Mouse (Mus musculus) stomach, embryonic 15.5 days (tissue): ENCODE results near the gene Tmem150b. TPM values are rescaled to one million over a fixed set of nuclear protein-coding genes. Genes with fewer than 3 reads are reported as not detected.
A peak's percentile ranks its signal among the peaks of the same experiment; 100 is the strongest.

ENCODE experiments used
- ATAC-seq: fragments of 200-750 bp; cut with Nextera tagmentation; 2 replicates; pipeline ENCODE4 v1.8.0; 2017; ENCODE audit warnings: low read depth, moderate number of reproducible peaks, moderate TSS enrichment; ENCODE audit not compliant: insufficient read depth, low FRiP score
- H3K27ac ChIP-seq: fragments of 300-500 bp; sonication (generic); 2 replicates; pipeline ENCODE4 v1.5.1; 2015; ENCODE audit warnings: mild to moderate bottlenecking, inconsistent platforms
- H3K27me3 ChIP-seq: fragments of 300-500 bp; sonication (generic); replicated peaks from 2 replicates; pipeline ENCODE4 v1.6.1; 2015; ENCODE audit warnings: inconsistent platforms
- H3K36me3 ChIP-seq: fragments of 300-500 bp; sonication (generic); 2 replicates; pipeline ENCODE4 v1.6.1; 2015; ENCODE audit warnings: inconsistent platforms
- H3K4me1 ChIP-seq: fragments of 300-500 bp; sonication (generic); 2 replicates; pipeline ENCODE4 v1.6.1; 2015; ENCODE audit warnings: inconsistent platforms
- H3K4me2 ChIP-seq: fragments of 300-500 bp; sonication (generic); 2 replicates; pipeline ENCODE4 v1.6.1; 2015; ENCODE audit warnings: mild to moderate bottlenecking, inconsistent platforms
- H3K4me3 ChIP-seq: fragments of 300-500 bp; sonication (generic); replicated peaks from 2 replicates; pipeline ENCODE4 v1.5.1; 2015; ENCODE audit warnings: inconsistent platforms
- H3K9ac ChIP-seq: fragments of 300-500 bp; sonication (generic); 2 replicates; pipeline ENCODE4 v1.6.1; 2015; ENCODE audit warnings: inconsistent platforms
- H3K9me3 ChIP-seq: fragments of 300-500 bp; sonication (generic); 2 replicates; pipeline ENCODE4 v1.6.1; 2016; ENCODE audit warnings: inconsistent platforms
- WGBS: fragments of 180-500 bp; shearing (Covaris S2); methylation state at CpG from one replicate; pipeline ENCODE4 v1.1.7; 2015; 5-methylcytosine and 5-hydroxymethylcytosine counted together
- polyA plus RNA-seq: library from polyadenylated mRNA; unstranded; fragments of >200 nt; fragmentation: Nextera tagmentation; extraction: Ambion mirVana; gene quantifications from 2 replicates; pipeline ENCODE4 v1.2.1, GENCODE M21; 2015

Tmem150b gene
- polyA plus RNA-seq, 1 experiment from 2014 or later = 0.85 TPM

DNA sequence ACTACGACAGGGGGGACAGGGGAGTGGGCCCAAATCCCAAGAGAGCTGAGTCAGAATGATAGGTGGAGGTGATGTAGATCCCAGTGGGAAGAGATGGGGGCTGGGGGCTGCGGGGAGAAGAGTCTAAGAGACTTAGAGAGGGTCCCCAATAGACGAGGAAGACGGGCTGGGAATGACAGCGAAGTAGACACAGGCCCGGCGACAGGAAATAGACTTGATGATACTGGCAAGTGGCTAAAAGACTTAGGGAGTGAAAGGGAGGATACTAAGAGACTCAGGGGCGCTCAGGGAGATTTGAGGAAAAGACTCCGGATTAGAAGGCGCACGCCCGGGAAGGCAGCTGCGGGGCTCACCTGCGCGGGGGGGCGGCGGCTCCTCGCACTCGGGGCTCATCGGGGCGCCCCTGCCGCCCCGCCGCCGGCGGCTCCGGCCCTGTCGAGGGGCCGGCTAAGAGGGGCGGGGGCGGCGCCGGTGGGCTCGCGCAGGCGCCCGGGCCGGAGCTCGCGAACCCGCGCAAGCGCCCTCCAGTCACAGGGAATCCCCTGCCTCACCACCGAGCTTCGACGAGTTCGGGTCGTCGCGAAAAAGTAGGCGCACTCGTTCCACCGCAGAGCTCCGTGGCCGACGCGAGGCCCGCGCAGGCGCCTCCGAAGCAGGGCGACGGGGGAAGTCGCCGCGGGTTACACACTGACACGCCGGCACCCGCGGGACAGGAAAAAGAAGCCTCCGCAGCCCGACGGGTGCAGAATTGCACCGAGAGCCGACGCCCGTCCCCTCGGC is 66.7 kb downstream of the Tmem150b start:
- Histone ChIP-seq H3K4me3 (peak overlapping the region; percentile 95), H3K36me3 (peaks cover 9% of the 10 kb centered on the region), H3K27me3 (no peaks in the 10 kb centered on the region), H3K4me2 (peak overlapping the region; percentile 83), H3K9me3 (no peaks in the 10 kb centered on the region), H3K9ac (peak overlapping the region; percentile 91), H3K4me1 (peaks cover 41% of the 10 kb centered on the region), H3K27ac (peak overlapping the region; percentile 97)
- peak; percentile 38 for ATAC-seq
- WGBS = under 1% methylated on average over 69 of the region's 78 CpGs

- Histone ChIP-seq H3K9me3 (no peaks in the 10 kb centered on the region), H3K9ac (peak overlapping the region; percentile 91), H3K4me2 (peak overlapping the region; percentile 83), H3K27ac (peak overlapping the region; percentile 97; the same call in 1 of the 2 replicates), H3K4me1 (peaks cover 45% of the 10 kb centered on the region), H3K36me3 (peaks cover 9% of the 10 kb centered on the region; the same call in 1 of the 2 replicates), H3K27me3 (no peaks in the 10 kb centered on the region), H3K4me3 (peak overlapping the region; percentile 95)
- WGBS = 28% methylated on average over 9 of the region's 9 CpGs
- no peak for ATAC-seq
Measured at GRCm38 (mm10) chr7:4657521-4658127, 67.4 kb downstream of the Tmem150b start.

Other genes starting within 250 kb of the Tmem150b start
- gene Ppp1r12c, start 223.6 kb downstream of the Tmem150b start, polyA plus RNA-seq = 51.7 and 53.6 TPM in 2 replicates
- gene Tnnt1, start 208.9 kb downstream of the Tmem150b start, polyA plus RNA-seq = 25.5 and 33.1 TPM in 2 replicates
- gene Tnni3, start 201.0 kb downstream of the Tmem150b start, polyA plus RNA-seq = 5.4 and 6.4 TPM in 2 replicates
- gene Dnaaf3, start 192.8 kb downstream of the Tmem150b start, polyA plus RNA-seq = 1.3 and 1.7 TPM in 2 replicates
- 7.4 and 7.9 TPM in 2 replicates for gene Syt5, start 177.7 kb downstream of the Tmem150b start, polyA plus RNA-seq
- gene Ptprh, start 121.2 kb downstream of the Tmem150b start, polyA plus RNA-seq = 0.80 and 0.89 TPM in 2 replicates
- 2.4 and 4.8 TPM in 2 replicates for gene Tmem86b, start 93.8 kb downstream of the Tmem150b start, polyA plus RNA-seq
- gene Ppp6r1, start 66.2 kb downstream of the Tmem150b start, polyA plus RNA-seq = 8.5 and 9.0 TPM in 2 replicates
- gene Hspbp1, start 40.2 kb downstream of the Tmem150b start, polyA plus RNA-seq = 83.5 and 94.5 TPM in 2 replicates
- gene Brsk1, start 34.6 kb downstream of the Tmem150b start, polyA plus RNA-seq = 0.94 and 1.3 TPM in 2 replicates
- 57.2 and 61.4 TPM in 2 replicates for gene Kmt5c, start 14.9 kb upstream of the Tmem150b start, polyA plus RNA-seq
- gene Cox6b2, start 27.8 kb upstream of the Tmem150b start, polyA plus RNA-seq = 66.3 and 70.7 TPM in 2 replicates
- not detected in 2 replicates for gene Fam71e2, start 46.1 kb upstream of the Tmem150b start, polyA plus RNA-seq
- gene Il11, start 57.6 kb upstream of the Tmem150b start, polyA plus RNA-seq = 0.13 and 0.22 TPM in 2 replicates
- gene Tmem190, start 57.7 kb upstream of the Tmem150b start, polyA plus RNA-seq = 1.2 and 1.4 TPM in 2 replicates
- gene Tmem238, start 64.4 kb upstream of the Tmem150b start, polyA plus RNA-seq = 35.4 and 36.4 TPM in 2 replicates
- 309 and 356 TPM in 2 replicates for gene Rpl28, start 67.6 kb upstream of the Tmem150b start, polyA plus RNA-seq
- 306 and 315 TPM in 2 replicates for gene Ube2s, start 87.3 kb upstream of the Tmem150b start, polyA plus RNA-seq
- 0.36 and 0.44 TPM in 2 replicates for gene Shisa7, start 119.4 kb upstream of the Tmem150b start, polyA plus RNA-seq
- 12.9 and 14.4 TPM in 2 replicates for gene Isoc2b, start 145.0 kb upstream of the Tmem150b start, polyA plus RNA-seq
- gene Isoc2a, start 151.9 kb upstream of the Tmem150b start, polyA plus RNA-seq = 1.1 and 1.3 TPM in 2 replicates
- gene Gm36210, start 181.3 kb upstream of the Tmem150b start, polyA plus RNA-seq = not detected in 2 replicates
- 3.3 TPM in 2 replicates for gene Zfp628, start 190.0 kb upstream of the Tmem150b start, polyA plus RNA-seq
- 4.3 and 4.5 TPM in 2 replicates for gene Nat14, start 196.8 kb upstream of the Tmem150b start, polyA plus RNA-seq
- 2.1 and 3.5 TPM in 2 replicates for gene Ssc5d, start 200.5 kb upstream of the Tmem150b start, polyA plus RNA-seq
- 0.22 and 0.30 TPM in 2 replicates for gene Sbk2, start 239.2 kb upstream of the Tmem150b start, polyA plus RNA-seq
- not detected in 2 replicates for gene Sbk3, start 245.9 kb upstream of the Tmem150b start, polyA plus RNA-seq